Mouse (Mus musculus): ENCODE results near the gene Slc24a1. TPM values are rescaled to one million over a fixed set of nuclear protein-coding genes. Genes with fewer than 3 reads are reported as not detected.

Slc24a1 gene
- not detected for total RNA-seq (2023)

GRCm38 (mm10) chr9:64951161-64951657 is at the start of gene Slc24a1:
Gene Slc24a1 (minus strand): TSS chr9:64951607.

GRCm38 (mm10) chr9:64960117-64960977 is 8.9 kb upstream of the Slc24a1 start, which contains the start of gene Ints14:
Gene Ints14 (plus strand): TSS chr9:64960905.

Other genes starting within 250 kb of the Slc24a1 start
- 100 to 1,000 TPM; 112 to 118 TPM for gene Rab11a, start 213.8 kb downstream of the Slc24a1 start, total RNA-seq (2023)
- gene Dennd4a, start 140.3 kb downstream of the Slc24a1 start, total RNA-seq (2023): 10 to 100 TPM; 41.9 to 45.1 TPM
- gene Ints14, start 9.3 kb upstream of the Slc24a1 start, total RNA-seq (2023): 10 to 100 TPM; 33.0 to 33.2 TPM
- gene Hacd3, start 70.1 kb upstream of the Slc24a1 start, total RNA-seq (2023): 10 to 100 TPM; 33.8 to 40.3 TPM
- 10 to 100 TPM; 81.6 to 83.2 TPM for gene Dpp8, start 80.8 kb upstream of the Slc24a1 start, total RNA-seq (2023)
- gene Igdcc4, start 149.9 kb upstream of the Slc24a1 start, total RNA-seq (2023): under 1 TPM; 0.56 to 0.76 TPM
- gene Igdcc3, start 189.6 kb upstream of the Slc24a1 start, total RNA-seq (2023): not detected
- 1 to 10 TPM; 6.1 to 7.0 TPM for gene Parp16, start 243.7 kb upstream of the Slc24a1 start, total RNA-seq (2023)

All from T-cell, adult 66 days (primary cell).